Mouse (Mus musculus) thymus, postnatal 36 days (tissue): ENCODE measurements around the gene Lipt2.

Experiments used
- DNase-seq, 2 experiments: peaks; one replicate each; pipeline ENCODE4 v3.0.0; 2022; ENCODE audit warnings: mixed read lengths in 2 of 2

The Lipt2 gene

GRCm38 (mm10) chr7:100159105-100159841 is at the start of gene Lipt2:
Gene Lipt2 (plus strand): TSS chr7:100159277.
- peak; percentile 86 to 89 for DNase-seq

GRCm38 (mm10) chr7:100111506-100111905 is 47.6 kb upstream of the Lipt2 start:
- no peak for DNase-seq

DNA sequence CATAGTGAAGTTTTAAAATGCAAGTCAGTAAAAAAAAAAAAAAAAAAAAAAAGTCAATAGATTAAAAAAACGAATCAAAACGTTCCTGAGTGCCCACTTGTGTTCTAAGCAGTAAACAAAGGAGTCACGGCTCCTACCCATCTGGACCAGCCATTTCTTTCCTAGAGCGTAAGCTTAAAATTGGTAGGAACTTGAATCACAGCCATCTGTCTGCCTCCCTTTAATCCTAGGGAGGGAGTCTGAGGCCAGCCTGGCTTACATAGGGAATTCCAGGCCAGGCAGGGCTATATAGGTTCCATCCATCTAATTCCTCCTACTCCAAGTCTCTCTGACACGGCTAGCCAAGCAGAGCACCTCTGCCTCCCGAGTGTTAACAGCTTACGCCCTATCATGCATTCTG is 45.3 kb upstream of the Lipt2 start:
- DNase-seq = no peak

GRCm38 (mm10) chr7:100114279-100114678 is 44.8 kb upstream of the Lipt2 start:
- DNase-seq = no peak

DNA sequence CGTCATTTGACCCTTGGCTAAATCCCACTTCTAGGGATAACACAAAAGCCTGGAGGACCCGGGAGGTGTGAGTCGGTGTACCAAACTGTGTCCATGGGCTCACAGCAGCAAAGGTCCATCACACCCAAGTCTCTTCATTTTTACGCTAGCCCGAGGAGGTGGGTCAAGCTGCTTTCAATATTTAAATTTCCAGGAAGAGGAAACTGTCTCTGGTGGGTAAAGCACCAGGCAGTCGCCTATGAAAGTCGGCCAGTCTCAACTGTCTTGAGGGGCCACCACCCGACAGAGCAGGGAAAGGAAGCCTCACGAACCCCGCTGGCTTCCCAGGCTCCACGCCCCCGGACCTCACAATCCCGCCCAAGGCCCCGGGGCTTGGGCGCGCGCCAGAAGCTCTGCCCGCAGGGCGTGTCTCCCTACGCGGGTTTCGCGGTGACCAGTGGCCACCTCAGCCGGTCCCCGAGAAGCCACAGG is 38.3 kb upstream of the Lipt2 start:
- no peak for DNase-seq

GRCm38 (mm10) chr7:100121376-100121789 is 37.7 kb upstream of the Lipt2 start, which contains the start of gene Pold3:
Gene Pold3 (minus strand): TSS chr7:100121565.
- DNase-seq = peak; percentile 99

DNA sequence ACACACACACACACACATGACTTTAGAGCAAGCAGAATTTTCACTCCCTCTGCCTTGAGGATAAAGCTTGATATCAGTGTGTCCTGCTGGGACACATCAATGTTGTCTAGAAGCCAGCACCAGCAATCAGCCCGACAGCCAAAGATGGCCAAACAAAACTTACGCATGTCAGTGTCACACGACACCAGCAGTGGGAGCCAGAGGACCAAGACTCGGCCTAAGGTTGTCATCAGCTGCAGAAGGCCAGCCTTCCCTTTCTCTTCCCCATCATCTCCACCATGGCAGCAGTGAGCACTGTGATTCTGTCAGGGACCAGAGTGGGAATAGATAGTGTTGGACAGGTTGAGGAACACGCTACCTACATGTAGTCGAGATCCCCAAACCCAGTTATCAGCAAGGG is 35.6 kb upstream of the Lipt2 start:
- peak; percentile 13 to 27 for DNase-seq

DNA sequence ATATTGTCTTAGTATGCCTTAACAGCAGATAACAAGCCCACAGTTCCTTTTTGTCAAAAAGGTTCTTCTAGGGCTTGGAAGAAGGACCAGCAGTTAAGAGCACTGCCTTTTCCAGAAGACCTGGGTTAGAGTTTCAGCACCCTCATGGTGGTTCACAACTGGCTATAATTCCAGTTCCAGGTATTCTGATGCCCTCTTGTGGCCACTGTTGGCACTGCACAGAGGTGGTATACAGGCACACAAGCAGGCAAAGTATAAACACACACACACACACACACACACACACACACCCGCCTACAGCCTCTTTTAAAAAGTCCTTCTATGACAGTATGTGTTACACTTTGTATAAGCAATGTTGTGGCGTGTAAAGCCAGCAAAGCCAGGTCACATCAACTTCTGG is 34.9 kb upstream of the Lipt2 start:
- peak; percentile 52 to 57 for DNase-seq

GRCm38 (mm10) chr7:100125166-100125565 is 33.9 kb upstream of the Lipt2 start:
- DNase-seq = no peak

DNA sequence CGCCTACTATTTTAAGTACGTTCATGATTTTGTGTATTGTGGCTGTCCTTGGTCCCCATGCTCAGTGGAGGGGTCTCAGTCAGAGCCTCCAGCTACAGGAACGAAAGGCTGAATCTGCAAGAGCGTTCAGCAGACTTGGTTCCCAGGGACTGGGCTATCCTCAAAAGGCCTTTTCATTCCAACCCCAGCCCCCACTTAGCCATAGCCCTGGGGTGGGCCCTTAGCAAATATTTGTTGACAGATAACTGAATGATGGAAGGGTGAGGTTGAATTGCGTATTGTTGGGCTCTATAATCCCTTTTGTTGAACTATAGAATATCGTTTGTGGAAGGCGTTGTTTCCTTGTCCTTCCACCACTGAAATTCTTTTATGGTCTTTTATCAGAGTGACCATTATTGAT is 32.6 kb upstream of the Lipt2 start:
- DNase-seq = no peak

GRCm38 (mm10) chr7:100128262-100129041 is 30.6 kb upstream of the Lipt2 start:
- no peak for DNase-seq

DNA sequence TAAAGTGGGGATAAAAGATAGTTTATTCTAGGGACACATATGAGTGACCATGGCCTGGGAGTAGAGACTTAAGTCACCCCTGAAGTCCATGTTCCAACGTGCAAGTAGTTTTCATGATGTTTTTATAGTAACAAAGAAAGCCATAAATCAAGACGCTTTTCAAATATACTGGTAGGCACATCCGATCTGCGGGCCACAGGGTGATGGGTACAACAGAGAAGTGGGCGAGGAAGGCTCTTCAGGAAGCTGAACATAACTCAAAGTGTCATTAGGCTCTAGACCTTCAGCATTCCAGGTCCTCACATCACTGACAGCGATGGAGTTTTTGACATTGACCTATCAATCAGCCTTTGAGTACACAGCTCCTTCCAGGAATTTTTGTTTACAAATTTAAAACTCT is 28.5 kb upstream of the Lipt2 start:
- DNase-seq = no peak

- DNase-seq = no peak
Observed at GRCm38 (mm10) chr7:100132379-100132778, 26.7 kb upstream of the Lipt2 start.

- DNase-seq = no peak
Observed at GRCm38 (mm10) chr7:100137038-100137437, 22.0 kb upstream of the Lipt2 start.

- DNase-seq = no peak
Observed at GRCm38 (mm10) chr7:100138075-100138474, 21.0 kb upstream of the Lipt2 start.

DNA sequence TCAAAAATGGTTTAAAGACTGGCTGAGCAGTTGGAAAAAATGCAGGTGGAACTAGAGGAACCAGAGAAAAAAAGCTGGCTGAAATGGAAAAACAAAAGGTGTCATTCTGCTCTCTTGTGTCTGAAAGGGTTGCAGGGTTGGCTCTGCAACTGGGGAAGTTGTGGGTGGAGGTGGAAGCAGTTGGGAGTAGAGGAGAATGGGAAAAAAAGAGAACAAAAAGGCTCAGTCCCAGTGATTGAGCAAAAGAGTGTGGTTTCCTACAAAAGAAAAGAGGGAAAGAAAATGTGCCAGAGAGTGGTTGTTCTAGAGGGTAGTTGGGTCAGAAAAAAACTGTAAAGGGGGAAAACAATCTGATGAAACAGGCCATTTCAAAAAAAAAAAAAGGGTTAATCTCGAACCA is 18.5 kb upstream of the Lipt2 start:
- DNase-seq = no peak

DNA sequence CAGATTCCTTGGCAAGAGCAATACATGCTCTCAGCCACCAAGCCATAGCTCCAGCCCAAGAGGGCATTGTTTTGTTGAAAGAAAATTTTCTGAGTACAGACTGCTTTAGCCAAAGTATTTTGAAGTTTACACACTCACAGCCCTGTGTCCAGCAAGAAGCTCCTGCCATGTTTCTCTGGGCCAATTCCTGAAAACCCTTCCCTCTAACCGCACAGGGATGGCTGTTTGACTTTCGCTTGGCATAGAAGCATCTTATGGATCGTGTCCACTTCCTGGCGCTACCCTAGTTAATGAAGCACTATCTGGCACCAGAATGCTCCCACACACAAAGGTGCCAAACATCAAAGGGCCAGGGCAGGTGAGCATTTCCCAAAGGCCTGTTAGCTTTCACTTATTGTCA is 10.5 kb upstream of the Lipt2 start:
- no peak for DNase-seq

DNA sequence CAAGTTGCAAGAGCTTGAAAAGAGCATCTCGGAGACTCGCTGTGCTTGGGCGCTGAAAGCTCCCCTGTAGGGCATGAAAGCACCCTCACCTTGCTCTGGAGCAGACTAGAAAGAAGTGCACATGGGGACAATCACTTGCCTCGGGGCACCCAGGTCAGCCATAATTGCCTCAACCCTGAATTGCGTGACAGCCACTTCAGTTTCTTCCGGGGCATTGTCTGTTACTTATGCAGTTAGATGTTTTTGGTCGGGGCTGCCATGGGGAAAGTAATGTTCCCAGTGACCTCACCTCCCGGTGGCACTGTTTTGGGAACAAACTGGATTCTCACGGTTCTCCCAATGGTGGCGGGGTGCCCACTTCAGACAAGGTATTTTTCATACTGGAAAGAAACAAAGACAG is 9.0 kb upstream of the Lipt2 start:
- DNase-seq = no peak

DNA sequence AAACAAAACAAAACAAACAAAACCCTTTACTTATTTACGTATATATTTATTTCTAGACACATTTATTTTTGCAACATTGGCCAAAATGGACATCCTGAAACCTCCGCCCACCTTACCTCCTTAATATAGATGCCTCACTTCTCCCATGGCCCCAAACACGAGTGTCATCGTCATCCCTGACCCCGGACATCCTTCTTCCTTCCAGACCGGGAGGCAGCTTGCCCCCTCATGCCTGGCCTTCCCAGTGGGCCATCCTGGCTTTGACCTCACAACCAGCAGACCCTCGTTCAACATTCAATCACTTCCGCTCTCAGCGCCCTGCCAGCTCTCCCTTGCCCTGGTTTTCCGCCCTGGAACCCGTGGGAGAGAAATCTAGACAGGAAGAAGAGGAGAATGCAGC is 8.5 kb upstream of the Lipt2 start:
- no peak for DNase-seq

DNA sequence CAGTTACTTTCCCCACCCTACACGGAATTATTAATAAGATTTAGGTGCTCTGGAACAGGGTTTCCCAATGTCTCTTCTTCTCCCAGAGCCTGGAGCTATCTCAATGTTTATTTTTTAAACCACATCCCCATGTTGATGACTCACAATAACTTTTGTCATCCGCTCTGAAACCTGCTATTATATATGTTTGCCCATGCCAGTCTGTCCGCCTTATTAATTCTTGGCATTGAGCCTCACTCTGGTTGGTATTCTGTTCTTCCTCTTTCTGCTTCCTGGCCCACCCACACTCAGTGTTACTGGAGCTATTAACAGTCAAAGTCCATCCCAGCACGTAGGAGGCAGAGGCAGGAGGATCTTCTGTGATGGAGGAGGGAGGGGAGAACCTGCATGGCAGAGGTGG is 1.4 kb upstream of the Lipt2 start:
- DNase-seq = no peak

DNA sequence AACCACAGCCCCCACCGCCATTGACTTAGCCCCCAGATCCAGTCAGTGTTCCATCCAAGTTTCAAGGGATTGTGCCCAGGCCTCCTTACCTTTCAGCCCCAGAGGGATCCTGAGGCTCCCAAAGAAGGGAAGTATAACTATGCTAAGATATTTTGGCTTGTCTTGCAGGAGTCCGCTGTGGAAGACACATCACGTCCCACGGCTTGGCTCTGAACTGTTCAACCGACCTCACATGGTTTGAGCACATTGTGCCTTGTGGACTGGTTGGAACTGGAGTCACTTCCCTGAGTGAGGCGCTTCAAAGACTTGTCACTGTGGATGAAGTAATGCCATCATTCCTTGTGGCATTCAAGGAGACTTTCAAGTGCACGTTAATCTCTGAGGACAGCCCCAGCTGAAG is 929 bp downstream of the Lipt2 start:
- no peak for DNase-seq

DNA sequence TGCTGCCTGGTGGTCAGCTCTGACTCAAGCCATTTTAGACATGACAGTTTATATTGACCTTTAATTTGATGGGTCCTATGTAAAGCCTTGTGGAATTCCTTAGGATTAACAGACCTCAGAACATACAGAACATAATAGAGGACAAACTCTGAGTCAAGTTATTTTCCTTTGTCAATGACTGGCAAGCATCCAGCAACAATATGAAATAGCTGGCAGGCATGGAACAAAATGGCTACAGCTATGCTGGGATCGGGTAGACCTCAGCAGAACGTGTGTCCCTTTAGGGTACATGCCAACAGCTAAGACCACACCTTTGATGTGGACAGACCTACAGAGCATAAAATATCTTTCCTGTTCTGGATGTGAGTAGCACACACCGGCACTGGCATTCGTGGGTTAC is 4.4 kb downstream of the Lipt2 start:
- DNase-seq = no peak

- no peak for DNase-seq
Observed at GRCm38 (mm10) chr7:100168654-100169053, 9.6 kb downstream of the Lipt2 start.

GRCm38 (mm10) chr7:100170756-100171155 is 11.7 kb downstream of the Lipt2 start:
- no peak for DNase-seq
